Mouse (Mus musculus): ENCODE data around the gene Mrln.

The Mrln gene

GRCm38 (mm10) chr10:70204505-70205399 lies at the start of gene Mrln:
Mrln (plus strand) TSS chr10:70204664.
- DNase-seq (ENCODE audit: low read depth), result peak; percentile 88

- no peak for DNase-seq (ENCODE audit: low read depth)
These were observed 47.9 kb upstream of the Mrln start for GRCm38 (mm10) chr10:70156431-70157165.

- DNase-seq (ENCODE audit: low read depth), result no peak
These were observed 44.7 kb upstream of the Mrln start for GRCm38 (mm10) chr10:70159651-70160320.

- DNase-seq (ENCODE audit: low read depth), result no peak
These were observed 43.7 kb upstream of the Mrln start for GRCm38 (mm10) chr10:70160811-70161210.

- DNase-seq (ENCODE audit: low read depth), result no peak
These were observed 43.0 kb upstream of the Mrln start for GRCm38 (mm10) chr10:70161504-70161903.

GRCm38 (mm10) chr10:70163681-70164080 lies 40.8 kb upstream of the Mrln start:
- no peak for DNase-seq (ENCODE audit: low read depth)

GRCm38 (mm10) chr10:70165877-70166276 lies 38.6 kb upstream of the Mrln start:
- DNase-seq (ENCODE audit: low read depth), result no peak

- DNase-seq (ENCODE audit: low read depth), result no peak
These were observed 38.0 kb upstream of the Mrln start for GRCm38 (mm10) chr10:70166427-70166826.

- no peak for DNase-seq (ENCODE audit: low read depth)
These were observed 36.8 kb upstream of the Mrln start for GRCm38 (mm10) chr10:70167625-70168024.

- DNase-seq (ENCODE audit: low read depth), result no peak
These were observed 36.1 kb upstream of the Mrln start for GRCm38 (mm10) chr10:70168396-70168795.

GRCm38 (mm10) chr10:70169044-70169443 lies 35.4 kb upstream of the Mrln start:
- no peak for DNase-seq (ENCODE audit: low read depth)

- DNase-seq (ENCODE audit: low read depth), result no peak
These were observed 31.1 kb upstream of the Mrln start for GRCm38 (mm10) chr10:70173314-70173713.

- DNase-seq (ENCODE audit: low read depth), result no peak
These were observed 29.8 kb upstream of the Mrln start for GRCm38 (mm10) chr10:70174494-70175190.

GRCm38 (mm10) chr10:70180727-70181126 lies 23.7 kb upstream of the Mrln start:
- DNase-seq (ENCODE audit: low read depth), result no peak

GRCm38 (mm10) chr10:70181279-70181972 lies 23.0 kb upstream of the Mrln start:
- DNase-seq (ENCODE audit: low read depth), result no peak

- DNase-seq (ENCODE audit: low read depth), result no peak
These were observed 21.0 kb upstream of the Mrln start for GRCm38 (mm10) chr10:70183210-70184080.

GRCm38 (mm10) chr10:70186136-70186535 lies 18.3 kb upstream of the Mrln start:
- DNase-seq (ENCODE audit: low read depth), result no peak

- peak; percentile 45 for DNase-seq (ENCODE audit: low read depth)
These were observed 17.9 kb upstream of the Mrln start for GRCm38 (mm10) chr10:70186586-70186985.

- no peak for DNase-seq (ENCODE audit: low read depth)
These were observed 14.6 kb upstream of the Mrln start for GRCm38 (mm10) chr10:70189864-70190263.

- DNase-seq (ENCODE audit: low read depth), result no peak
These were observed 10.2 kb upstream of the Mrln start for GRCm38 (mm10) chr10:70194283-70194682.
